Mouse (Mus musculus) ovary, postnatal 36 days (tissue): ENCODE results near the gene Svbp.

ENCODE experiments used
- DNase-seq: peaks from one replicate; pipeline ENCODE4 v3.0.0; 2022; ENCODE audit warnings: low spot score, mixed read lengths

Gene Svbp

GRCm38 (mm10) chr4:119190618-119191017, 4.5 kb upstream of the Svbp start:
- no peak for DNase-seq

- no peak for DNase-seq
Observed at GRCm38 (mm10) chr4:119191273-119191672, 3.8 kb upstream of the Svbp start.

GRCm38 (mm10) chr4:119192757-119193156, 2.3 kb upstream of the Svbp start:
- DNase-seq, result no peak

GRCm38 (mm10) chr4:119195582-119196320, 645 bp downstream of the Svbp start:
- DNase-seq, result no peak

GRCm38 (mm10) chr4:119198105-119198504, 3.0 kb downstream of the Svbp start:
- no peak for DNase-seq

GRCm38 (mm10) chr4:119204672-119205071, 9.6 kb downstream of the Svbp start:
- peak; percentile 52 for DNase-seq

DNA sequence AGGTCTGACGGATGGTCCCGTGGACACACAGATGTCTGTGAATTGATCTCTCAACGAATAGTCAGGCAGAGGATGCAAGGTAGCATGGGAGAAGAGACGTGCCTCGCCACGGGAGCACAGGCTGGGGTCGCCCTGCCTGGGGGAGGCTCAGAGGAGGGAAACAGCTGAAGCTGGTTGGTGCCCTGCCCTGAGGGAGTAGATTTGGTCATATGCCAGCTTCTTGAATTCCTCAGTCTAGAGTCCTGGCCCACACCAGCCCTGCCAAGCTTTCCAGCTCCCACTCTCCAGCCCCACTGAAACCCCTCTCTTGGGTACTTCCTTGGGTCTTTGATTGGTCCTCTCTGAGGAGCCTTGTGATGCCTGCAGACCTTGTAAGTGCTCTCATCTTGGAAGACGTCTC, 21.6 kb downstream of the Svbp start:
- no peak for DNase-seq

- no peak for DNase-seq
Observed at GRCm38 (mm10) chr4:119218169-119218568, 23.1 kb downstream of the Svbp start, which contains the start of gene Tmem269. Tmem269 (minus strand) TSS chr4:119218217.

DNA sequence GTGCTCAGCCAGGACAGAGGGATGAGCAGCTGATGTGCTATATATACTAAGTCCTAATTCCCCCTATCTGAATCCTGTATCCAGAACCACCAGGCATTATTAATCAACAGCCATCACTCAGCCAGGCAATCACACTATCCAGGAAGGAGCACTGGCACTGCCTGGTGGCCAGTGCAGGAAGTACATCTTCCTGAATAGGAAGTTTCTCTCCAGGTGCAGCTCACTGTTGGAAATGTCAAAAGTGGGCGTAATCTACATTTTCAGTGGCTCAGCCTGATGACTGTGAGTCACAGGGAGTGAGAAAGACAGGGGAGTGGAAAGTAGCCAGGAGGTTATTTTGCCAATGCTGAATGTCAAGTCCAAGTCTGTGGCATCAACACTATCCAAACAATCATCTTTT, 28.6 kb downstream of the Svbp start:
- no peak for DNase-seq

GRCm38 (mm10) chr4:119224534-119224933, 29.4 kb downstream of the Svbp start:
- no peak for DNase-seq

GRCm38 (mm10) chr4:119225719-119226118, 30.6 kb downstream of the Svbp start:
- DNase-seq, result no peak

DNA sequence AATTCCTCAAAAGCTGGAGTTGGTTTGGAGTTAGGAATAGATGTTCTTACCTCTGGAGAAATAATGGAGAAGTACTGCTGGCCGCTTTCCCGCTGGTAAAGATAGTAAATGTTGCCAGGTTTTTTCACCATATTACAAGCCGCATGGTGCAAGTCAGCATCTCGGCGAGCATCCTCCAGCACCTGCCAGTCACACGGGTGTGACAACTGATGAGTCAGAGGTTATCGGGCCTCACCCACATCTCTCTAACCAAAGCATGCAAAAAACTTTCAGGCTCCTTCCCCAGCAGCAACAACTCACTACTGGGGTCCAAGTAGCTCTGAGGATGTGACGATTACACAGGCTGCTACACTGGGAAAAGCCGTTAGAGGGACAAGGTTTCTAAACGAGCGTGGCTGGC, 31.6 kb downstream of the Svbp start:
- DNase-seq, result no peak

- DNase-seq, result peak; percentile 98
Observed at GRCm38 (mm10) chr4:119232410-119233255, 37.5 kb downstream of the Svbp start, which contains the start of the genes AU022252 and P3h1. AU022252 (minus strand) TSS chr4:119232712. P3h1 (plus strand) TSS chr4:119232915.

DNA sequence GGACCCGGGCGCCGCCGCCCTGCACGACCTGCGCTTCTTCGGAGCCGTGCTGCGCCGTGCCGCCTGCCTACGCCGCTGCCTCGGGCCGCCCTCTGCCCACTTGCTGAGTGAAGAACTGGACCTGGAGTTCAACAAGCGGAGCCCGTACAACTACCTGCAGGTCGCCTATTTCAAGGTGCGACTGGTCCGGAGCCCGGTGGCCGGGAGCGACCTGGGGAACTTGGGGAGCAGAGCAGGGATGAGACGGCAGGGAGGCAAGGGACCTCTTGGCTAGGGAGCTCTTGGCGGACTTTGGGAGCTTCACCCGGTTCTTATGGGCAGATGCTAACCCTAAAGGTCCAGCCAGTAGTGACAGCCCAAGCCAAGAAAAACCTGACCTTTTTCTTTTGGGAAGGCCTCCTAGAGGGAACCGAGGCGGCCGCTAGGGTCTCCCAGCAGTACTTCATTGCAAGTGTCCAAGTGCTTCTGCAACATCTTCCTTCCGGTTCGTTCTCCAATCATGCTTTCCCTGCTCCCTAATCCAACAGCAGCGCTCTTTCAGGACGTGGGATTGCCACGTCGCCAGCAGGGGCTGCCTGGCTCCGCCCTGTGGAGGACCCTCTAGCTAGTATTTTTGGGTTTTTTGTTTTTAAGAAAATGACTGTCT, 38.3 kb downstream of the Svbp start:
- DNase-seq, result peak; percentile 52

GRCm38 (mm10) chr4:119234348-119234747, 39.2 kb downstream of the Svbp start:
- no peak for DNase-seq

- DNase-seq, result no peak
Observed at GRCm38 (mm10) chr4:119238661-119239060, 43.6 kb downstream of the Svbp start.

DNA sequence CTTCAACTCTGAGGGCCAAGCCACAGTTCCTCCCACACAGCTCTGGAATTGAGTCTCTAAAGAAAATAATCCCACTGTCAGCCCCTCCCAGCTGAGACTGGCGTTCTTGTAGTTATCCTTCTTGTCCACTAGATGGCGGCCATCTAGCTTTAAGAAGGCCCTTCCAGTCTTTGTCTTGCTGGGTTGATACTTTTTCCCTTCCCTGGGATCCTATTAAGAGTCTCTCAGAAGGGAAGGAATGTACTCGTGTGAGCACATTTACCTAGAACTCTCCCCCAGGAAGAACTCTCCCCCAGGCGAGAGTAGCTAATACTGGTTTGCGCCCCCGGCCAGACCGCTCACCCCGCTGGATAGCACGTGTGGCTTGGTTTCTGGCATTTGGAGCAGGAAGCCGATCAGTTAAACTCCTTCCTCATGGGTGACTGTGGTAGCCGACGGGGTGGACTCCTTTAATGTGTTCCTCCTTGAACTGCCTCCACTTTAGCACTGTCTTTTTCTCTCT, 44.1 kb downstream of the Svbp start:
- no peak for DNase-seq

DNA sequence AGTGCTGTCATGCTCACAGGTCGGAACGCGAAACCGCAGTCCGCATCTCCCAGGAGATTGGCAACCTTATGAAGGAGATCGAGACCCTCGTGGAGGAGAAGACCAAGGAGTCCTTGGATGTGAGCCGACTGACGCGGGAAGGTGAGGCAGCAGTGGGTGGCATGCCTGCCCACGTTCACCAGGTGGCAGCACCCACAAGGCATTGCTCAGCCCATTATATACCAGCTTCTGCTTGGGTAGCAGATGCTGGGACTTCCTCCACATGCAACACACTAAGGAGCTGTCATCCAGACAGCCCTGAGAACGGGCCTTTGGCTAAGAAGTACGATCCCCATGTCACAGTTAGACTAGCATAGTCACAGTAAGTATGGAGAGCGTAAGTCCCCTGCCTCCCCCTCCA, 46.6 kb downstream of the Svbp start:
- no peak for DNase-seq

- DNase-seq, result no peak
Observed at GRCm38 (mm10) chr4:119242571-119242970, 47.5 kb downstream of the Svbp start.

- no peak for DNase-seq
Observed at GRCm38 (mm10) chr4:119244468-119245240, 49.5 kb downstream of the Svbp start.

GRCm38 (mm10) chr4:119245556-119245955, 50.5 kb downstream of the Svbp start:
- peak; percentile 45 for DNase-seq

DNA sequence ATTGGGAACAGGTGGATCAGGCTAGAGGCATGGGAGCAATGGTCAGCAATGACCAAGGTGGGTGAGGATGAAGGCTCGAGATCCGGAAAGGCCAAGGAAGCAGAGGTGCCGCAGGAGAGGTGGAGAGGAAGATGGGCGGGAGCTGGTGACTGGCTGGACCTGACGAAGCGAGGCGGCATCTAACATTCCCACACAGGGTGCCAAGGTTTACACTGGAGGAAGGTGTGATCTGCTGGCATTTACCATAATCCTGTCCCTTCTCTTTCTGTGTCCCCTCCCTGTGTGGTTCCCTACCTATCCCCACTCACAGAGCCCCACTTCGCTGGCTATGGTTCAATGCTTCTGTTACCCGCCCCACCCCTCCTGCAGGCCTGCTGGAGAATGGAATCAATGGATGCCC, 50.9 kb downstream of the Svbp start:
- no peak for DNase-seq
